Mouse (Mus musculus): ENCODE data around the gene Mnat1. TPM values are rescaled to one million over a fixed set of nuclear protein-coding genes. Genes with fewer than 3 reads are reported as not detected.
"Not testable (repeated sequence)": the region's sequence is repeated elsewhere in the genome, so short reads cannot be mapped to it uniquely, and the experiment has no call there.

Mnat1 gene
- 10 to 100 TPM; 21.1 to 29.8 (median 24.7) TPM for total RNA-seq (2022)

DNA sequence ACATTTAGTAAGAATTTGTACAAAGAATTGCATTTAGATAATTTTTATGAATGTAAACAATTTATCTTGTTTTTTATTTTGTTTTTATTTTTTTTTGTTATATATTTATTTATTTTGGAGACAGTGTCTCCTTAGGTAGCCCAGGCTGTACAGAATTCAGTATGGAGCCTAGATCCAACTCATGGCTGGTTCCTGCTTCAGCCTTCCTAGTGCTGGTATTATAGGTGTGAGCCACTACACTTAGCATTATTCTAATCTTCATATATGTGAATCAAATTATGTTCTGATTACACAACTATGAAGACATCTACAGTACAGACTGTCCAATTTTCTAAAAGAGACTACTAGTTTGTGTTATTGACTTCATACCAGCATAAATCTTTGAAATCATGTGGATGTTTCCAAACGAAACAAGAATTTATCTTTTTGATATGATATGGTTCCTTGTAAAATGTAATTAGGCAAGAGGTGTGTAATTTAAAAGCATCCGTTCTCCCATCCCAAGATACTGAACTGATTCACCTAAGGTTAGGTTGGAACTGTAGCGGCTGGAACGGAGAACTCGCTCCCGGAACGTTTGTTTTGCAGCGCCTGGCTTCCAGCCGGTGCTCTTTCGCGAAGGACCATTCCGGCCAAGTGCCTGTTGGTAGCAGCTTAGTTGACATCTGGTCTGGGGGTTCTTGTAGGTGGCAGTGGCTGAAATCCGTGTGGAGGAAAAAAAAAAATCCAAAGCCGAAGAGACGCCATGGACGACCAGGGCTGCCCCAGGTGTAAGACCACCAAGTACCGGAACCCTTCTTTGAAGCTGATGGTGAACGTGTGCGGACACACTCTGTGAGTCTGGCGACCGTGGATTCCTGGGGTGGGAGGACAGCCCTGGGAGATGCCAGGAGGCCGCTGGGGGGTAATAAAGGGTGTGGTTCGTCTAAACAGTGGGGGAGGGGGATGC lies at the start of gene Mnat1:
Gene Mnat1 (plus strand): TSS at position 625 of the 949 bp plus-strand sequence.
- DNase-seq: peak; percentile 42

DNA sequence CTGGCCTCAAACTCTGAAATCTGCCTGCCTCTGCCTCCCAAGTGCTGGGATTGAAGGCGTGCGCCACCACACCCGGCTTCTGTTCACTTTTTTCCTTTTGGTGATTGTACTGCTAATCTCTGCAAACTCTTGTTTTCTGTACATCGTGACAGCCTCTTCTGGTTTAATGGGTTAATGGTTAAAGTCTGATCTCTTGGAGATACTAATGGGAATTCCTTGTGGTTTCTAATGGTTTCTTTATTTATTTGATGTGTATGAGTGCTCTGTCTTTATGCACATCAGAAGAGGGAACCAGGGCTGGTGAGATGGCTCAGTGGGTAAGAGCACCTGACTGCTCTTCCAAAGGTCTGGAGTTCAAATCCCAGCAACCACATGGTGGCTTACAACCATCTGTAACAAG lies 41.7 kb upstream of the Mnat1 start:
- DNase-seq: not testable (repeated sequence)

DNA sequence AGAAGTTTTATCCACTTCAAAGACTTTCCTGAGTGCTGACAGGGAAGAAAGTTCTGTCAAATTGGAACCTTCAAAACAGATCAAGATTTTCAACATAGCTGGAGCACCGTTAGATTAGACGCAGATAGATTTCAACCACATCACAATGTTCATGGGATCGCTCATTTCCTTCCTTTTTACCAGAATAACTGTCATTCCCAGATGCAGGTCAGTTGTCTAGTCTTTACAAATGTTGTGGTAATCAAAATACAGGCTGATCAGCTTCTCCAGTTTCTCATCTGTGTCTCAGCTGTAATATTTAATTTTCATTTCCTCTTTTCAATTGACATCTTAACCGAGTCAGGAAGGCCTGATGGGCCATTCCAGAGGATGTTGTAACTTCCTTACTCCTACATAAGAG lies 39.7 kb upstream of the Mnat1 start:
- DNase-seq: no peak

DNA sequence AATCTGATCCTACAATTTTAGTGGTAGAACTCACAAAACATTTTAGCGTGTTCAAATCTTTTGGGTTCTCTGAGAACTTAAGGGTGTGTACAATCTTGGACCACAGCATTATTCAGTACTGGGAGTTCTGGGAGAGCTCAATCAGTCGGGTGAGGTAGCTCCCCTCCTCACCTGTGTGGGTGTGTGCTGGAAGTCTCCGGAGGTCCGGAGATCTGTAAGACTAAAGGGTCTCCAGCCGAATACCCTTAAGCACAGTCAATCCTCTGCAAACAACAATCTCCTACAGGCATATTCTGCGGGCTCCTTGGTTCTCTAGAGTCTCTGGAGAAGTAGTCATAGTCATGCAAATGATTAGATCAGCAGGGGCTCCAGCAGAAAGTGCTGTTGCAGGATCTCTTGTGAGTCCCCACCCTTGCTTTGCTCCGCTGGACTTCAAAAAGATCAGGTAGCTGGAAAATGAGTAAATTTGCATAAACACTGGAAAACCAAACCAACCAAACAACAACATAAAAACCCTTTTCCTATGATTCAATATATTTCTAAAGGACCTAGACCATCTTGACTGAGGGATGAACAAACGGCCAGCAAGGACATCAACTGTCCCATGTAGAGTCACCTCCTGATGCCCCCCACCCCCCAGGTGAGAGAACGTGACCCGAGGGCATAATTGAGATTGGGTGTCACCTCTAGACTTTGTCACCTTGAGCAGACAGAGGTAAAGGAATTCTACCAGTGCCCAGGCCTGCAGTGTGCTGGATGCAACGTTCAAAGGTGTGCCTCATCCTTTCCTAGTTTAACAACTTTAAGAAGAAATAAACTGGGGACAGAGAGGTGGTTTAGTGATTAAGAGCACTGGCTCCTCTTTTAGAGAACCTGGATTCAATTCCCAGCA lies 37.5 kb upstream of the Mnat1 start:
- no peak for DNase-seq

DNA sequence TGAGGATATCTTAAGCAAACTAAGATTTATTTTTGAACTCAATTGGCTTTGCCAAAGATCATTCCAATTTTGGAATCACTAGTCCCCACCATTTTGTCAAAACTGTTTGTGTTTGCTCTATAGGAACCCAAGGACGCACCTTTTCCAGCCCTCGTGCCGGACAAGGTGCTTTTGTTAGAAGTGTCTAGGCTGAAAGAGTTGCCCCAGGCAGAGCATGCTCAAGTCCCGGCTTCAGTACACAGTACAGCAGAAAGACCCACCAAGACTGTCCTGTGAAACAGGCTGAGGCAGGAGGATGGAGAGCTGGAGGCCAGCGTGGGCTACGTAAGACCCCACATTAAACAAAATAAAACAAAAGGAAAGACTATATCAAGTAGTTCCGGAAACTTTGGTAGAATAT lies 36.4 kb upstream of the Mnat1 start:
- no peak for DNase-seq

DNA sequence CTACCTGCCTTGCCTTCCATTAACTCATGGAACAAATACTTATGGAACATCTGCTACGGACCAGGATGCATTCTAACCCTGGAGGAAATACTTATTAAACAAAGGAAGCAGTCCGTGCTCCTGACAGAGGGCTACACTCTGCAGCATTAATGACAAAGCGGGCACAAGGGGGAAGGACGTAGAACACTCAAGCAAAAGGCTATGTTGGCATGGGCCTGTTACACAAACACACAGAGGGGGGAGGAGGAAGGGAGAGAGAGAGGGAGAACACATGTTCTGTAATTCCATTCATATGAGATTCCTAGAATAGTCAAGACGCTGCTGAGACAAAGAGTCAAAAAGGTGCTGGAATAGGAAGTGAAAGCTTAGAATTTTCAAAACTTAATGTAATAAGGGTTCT lies 35.0 kb upstream of the Mnat1 start:
- DNase-seq: no peak

DNA sequence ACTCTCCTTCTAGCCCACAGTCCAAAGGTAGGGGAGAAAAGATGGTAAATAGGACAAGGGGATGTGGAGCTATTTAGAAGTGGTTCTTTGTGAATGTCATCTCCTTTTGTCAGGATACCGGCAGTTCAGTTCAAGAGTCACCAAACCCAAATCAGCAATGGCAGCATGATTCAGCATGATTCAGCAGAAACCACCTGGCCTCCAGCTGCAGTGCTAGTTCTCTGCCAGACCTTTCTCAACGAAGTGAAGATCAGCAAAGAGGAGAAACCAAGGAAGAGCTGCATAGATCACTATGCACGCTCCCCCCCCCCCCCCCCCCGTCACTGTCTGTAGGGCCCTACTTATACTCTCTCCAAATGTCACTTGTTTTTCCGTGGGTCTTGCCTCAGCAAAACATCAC lies 34.6 kb upstream of the Mnat1 start:
- no peak for DNase-seq

DNA sequence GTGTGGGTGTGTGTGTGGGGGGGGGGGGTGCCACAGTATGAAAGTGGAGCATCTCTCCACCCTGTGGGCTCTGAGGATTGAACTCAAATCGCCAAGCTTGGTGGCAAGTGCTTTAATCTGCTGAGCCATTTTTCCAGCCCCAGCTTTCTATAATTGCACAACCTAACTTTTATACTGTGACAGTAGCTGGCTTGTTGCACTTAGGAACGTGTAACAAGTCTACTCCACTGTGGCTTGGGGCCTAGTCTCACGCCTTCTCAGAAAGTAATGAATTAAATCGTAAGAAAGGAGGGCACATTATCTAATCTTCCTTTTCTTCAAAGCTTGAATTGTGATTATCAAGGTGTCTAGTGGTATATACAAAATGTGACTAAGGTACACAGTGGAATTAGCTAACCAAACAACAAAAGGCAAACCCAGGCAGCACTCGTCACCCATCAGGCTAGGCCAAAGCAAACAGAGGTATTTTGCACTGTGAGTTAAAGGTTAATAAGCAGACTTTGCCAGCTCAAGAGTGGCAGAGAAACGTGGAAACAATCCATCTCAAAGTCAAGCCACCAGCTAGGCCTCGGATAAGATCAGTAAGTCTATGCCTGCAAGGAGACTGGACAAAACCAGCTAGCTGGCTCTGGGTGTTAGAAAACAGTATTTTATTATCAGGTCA lies 32.7 kb upstream of the Mnat1 start:
- DNase-seq: no peak

DNA sequence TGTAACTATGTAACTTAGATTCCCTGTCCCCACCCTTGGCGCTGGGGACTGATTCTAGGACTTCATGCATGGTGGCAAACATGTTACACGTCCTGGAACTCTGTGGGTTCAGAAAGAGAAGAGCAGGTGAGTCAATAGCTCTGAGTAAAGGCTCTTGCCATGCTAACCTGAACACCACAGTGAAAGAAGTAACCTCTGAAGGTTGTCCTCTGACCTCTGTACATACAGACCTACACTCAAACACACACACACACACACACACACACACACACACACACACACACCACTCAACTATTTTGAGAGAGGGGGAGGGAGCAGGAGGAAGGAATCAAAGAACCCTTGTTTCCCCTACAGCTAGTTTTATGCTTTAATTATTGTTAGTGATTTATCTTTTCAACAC lies 29.3 kb upstream of the Mnat1 start:
- DNase-seq: no peak

DNA sequence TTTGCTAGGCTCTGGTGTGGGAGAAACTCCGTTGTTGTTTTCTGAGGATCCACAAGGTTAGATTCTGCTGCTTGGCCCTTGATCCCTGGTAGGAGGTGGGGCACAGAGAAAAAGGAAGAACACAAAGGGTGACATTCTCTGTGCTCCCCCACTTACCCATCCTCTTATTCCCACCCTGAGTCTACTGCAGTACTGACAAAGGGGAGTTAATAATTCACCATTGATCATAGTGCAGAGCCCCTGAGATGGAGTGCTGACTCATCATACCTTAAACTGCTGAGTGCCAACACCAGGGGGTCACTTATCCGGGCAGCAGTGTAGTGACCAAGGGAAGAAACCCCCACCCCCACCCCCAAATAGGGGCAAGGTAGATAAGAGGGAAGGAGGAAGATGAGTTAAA lies 28.9 kb upstream of the Mnat1 start:
- DNase-seq: no peak

DNA sequence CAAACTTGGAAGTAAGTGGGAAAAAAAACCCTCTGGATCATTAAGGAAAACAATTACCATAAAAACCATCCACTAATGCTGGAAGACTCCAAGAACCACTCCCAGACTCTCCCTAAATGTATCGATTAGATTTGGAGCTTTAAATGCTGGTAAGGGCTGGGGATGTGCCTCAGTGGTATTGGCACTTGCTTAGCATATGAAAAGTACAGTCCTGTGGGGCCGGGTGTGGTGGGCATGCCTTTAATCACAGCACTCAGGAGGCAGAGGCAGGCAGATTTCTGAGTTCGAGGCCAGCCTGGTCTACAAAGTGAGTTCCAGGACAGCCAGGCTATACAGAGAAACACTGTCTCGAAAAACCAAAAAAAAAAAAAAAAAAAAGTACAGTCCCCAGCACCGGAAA lies 27.3 kb upstream of the Mnat1 start:
- DNase-seq: not testable (repeated sequence)

DNA sequence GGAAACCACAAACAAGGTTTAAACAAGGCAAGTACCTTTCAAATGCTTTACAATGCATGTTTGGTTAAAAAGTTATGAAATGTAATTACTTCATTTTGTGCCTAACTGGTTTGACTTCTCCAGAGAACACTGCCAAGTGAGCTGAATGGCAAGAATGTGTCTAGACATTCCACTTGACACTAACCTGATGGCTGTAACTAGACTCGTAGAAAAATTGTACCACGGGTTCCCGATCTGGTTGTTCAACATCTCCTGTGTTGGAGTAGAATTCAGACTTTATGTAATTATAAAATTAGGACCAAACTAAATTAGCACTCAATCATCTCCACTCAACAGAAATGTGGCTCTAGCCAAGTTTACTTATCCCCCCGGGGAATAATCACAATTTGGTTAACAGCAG lies 24.9 kb upstream of the Mnat1 start:
- DNase-seq: no peak

DNA sequence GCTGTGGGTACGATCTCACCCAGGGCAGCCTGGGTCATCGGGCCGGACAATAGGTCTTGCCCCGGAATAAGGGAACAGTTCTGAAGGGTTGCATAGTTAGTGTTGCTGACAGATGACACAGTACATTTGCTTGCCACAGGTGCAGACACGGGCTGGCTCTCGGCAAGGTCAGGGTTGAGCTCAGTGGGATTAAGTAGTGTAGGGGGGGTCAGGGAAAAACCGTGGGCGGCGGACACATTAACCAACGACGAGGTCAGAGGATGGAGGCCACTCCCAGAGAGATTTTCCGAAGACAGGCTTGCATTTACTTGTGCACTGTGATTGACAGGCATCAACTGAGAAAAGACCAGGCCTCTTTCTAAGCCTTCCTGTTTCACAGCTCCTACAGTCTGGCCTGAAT lies 19.8 kb upstream of the Mnat1 start:
- no peak for DNase-seq

DNA sequence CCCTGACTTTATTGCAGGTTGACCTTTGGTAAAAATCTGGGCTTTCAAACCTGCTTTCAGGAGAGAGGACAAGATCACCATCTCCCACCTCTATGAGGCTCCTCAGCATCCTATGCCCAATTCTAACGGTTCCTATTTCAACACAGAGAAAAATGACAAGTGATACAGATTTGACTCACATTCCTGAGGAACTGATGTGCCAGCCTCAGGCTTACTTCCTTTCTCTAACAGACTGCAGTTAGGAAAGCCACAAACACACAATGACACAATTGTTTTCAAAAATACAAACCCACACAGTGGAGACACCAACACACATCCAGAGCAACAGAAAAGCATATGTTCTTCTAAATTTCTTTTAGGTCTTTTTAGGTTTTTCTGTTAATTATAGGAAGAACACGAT lies 15.7 kb upstream of the Mnat1 start:
- no peak for DNase-seq

DNA sequence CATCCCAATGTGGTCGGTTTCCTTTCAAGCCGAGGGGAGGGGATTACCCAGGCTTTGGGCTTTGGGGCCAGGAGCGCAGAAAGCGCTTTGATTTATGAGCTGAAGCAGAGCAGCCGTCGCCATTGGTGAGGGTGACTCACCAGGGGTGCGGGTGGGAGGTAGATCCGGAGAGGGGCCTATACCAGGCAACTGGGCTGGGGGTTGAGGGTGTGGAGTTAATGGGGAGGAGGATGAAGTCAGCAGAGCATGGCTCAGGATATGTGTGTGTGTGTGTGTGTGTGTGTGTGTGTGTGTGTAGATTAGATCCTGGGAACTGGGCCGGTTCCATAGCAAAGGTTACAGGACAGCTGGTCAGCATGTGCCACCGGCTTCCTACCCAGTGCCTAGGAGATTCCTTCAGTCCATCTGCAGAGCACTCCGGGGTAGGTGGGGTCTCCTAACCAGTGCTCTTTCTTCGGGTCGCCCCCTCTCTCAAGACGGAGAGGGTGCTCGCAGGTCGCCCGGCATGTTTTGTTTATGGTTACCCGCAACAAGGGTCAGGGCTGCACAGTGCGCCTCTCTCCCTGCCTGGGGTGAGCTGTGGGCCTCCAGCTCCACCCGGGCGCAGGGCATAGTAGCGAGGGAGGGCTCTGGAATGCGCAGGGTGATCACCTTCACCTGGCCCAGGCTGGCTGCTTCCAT lies 12.9 kb upstream of the Mnat1 start:
- peak; percentile 28 for DNase-seq

DNA sequence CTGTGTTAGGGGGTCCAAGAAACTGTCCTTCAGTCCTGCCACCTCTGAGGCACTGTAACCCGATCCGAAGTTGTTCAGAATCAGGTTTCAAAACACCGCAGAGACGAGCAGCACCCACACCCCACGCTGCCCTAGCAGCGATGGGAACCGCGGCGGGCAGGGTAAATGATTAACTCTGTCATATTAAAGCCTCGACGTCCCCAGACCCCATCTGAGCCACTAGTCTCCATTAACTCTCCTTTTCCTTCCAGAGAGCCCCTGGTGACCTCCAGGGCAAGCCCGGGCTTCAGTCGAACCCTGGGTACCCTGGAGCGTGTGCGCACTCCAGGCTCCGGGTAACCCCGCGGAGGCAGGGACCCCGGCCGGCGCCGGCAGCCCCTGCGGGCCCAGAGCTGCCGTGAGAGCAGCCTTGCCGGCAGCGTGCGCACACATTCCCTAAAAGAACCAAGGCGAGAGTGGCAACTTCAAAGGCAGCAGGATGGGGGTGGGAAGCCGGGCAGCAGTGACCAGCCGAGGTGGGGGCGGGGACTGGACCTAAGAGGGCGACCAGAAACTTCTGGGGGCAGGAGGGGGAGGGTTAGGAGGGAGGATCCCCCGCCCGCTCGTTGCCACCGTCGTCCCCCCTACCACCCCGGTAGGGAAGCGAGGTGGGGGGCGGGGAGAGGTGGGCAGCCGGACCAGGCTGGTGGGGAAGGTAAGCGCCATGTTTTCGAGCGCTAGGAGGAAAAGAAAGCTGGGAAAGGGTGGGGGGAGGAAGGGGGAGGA lies 11.8 kb upstream of the Mnat1 start:
- DNase-seq: no peak

DNA sequence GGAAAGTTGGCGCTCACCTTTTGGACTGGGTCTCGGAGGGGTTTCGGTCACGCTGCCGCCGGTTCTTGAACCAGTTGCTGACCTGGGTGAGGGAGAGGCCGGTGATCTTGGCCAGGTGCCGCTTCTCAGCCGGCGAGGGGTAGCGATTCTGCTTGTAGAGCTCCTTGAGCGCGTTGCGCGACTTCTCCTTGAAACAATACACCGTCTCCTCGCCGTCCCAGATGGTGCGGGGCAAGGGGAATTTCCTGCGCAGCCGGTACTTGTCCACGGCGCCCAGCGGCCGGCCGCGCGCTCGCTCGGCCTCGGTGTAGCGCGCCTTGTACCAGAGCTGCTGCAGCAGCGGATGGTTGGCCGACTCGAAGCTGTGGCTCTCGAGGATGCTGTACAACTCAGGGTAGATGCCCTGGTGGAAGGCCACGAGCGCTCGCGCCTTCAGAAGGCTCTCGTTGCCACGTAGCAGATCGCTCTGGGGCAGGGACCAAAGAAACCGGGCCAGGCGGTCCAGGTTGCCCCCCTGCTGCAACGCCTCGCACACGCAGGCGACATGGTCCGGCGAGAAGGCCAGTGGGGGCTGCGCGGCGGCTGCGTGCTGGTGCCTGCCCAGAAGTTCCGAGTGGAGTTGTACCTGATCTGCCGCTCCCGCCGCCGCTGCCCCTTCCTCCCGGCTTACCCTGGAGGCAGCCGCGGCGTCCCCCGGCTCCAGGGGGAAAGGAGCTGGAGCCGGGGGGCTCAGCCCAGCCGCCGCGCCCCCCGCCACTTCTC lies 11.0 kb upstream of the Mnat1 start:
- DNase-seq: no peak

DNA sequence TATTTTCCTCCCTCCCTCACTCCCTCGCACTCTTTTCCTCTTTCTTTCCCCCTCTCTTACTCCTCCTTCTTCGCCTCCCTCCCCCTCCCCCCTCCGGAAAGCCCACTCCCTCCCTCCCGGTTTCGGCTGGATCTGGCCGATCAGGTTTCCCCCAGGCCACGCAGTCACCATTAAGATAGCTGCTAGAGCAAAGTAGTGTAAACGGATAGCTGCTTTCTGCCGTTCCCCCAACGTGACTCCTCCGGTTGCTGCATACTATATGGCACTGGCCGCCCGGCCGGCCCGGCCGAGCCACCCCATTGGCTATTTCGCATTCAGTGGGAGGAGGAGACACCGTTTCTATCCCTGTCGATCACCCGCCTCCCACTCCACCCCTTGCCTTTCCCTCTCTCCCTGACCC lies 10.3 kb upstream of the Mnat1 start, which contains the start of gene Six4:
Gene Six4 (minus strand): TSS at position 261 of the 400 bp plus-strand sequence.
- DNase-seq: peak; percentile 54

DNA sequence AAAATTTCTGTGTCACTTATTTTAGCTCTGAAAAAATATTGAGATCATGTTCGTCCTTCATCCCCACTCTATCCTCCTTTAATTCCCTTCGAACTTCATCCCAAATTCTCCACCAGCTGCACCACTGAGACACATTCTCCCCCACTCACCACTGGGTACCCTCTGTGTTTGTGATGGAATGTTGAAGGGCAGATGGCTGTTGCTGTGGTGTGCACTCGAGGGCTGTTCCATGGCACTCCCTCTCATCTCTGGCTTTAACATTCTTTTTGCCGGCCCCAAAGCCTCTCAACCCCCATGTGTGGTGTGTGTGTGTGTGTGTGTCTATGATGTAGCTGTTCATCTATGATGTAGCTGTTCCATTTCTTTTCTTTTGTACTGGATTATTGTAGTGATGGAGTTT lies 1.7 kb downstream of the Mnat1 start:
- DNase-seq: no peak

DNA sequence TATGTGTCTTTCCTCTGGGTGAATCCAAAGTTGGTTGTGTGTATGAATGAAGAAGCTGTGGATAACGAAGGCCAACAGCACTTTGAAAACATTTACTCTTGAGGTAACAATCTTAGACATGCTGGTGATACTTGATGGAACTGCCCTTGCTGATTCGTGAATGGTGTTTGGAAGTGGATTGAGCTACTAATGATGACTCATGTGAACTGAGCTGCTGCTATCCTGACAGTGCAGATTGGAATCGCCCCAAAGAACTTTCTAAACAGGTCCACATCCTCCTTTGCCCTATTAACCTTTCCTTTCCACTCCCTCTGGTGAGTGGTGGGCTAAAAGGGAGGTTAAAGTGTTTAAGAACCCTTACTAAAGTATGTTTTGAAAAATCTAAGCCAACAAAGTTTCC lies 17.2 kb downstream of the Mnat1 start:
- DNase-seq: no peak

DNA sequence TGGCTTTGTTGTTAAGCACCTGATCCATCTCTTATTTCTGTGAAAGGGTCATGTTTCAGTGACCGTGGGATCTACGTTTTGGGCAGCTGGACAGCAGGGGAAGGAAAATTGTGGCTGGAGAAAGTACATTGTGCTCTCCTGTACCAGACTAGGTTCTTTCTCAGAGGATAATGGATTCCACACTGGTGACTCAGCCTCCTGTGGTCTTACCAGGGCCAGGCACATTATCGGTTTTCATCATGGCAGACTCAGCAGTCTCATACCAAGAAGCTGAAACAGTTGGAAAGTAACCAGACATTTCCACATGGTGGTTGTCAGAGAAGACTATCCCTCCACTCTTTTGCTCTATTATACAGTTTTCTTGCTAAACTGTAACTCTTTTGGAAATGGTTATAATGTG lies 23.7 kb downstream of the Mnat1 start:
- DNase-seq: no peak
